Mouse (Mus musculus): ENCODE measurements around the gene Cdsn.

Cdsn gene

GRCm38 (mm10) chr17:35534343-35534742 is 17.6 kb upstream of the Cdsn start:
- 4% methylated on average over 6 of the region's 6 CpGs for WGBS

DNA sequence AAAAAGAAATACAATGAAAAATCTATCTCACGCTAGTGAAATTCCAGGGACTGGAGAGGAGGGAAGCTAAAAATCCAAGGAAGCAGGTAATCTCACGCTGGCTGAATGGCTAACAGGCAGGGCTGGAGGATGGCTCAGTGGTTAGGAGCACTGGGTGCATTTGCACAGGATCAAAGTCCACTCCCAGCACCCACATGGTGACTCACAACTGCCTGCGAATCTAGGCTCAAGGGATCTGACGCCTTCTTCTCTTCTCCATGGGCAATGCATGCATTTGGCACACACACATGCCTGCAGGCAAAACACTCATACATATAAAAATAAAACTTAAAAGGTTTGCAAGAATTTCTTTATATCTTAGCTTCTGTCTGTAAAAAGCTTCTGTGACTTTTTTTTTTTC is 14.5 kb upstream of the Cdsn start:
- 56% methylated on average over 4 of the region's 4 CpGs for WGBS

DNA sequence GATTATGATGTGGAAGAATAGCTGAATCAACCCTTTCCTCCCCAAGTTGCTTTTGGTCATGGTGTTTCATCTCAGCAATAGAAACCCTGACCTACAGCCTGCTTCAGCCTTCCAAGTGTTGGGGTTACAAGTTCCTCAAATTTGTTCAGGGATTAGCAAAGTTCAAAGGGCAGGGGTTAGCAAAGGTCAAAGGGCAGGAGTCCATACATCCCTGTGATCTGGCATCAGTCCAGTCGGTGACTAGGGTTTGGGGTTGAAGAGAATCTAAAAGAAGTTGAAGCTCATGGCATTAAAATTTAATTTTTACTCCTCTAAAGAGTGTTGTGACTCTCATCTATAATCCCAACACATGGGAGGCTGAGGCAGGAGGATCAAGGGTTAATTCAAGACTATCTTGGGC is 13.5 kb upstream of the Cdsn start:
- 89% methylated on average over 1 of the region's 1 CpGs for WGBS

- 74% methylated on average over 10 of the region's 10 CpGs for WGBS
Observed at GRCm38 (mm10) chr17:35539540-35539939, 12.4 kb upstream of the Cdsn start.

GRCm38 (mm10) chr17:35542761-35543411 is 9.0 kb upstream of the Cdsn start:
- WGBS = 55% methylated on average over 15 of the region's 15 CpGs

DNA sequence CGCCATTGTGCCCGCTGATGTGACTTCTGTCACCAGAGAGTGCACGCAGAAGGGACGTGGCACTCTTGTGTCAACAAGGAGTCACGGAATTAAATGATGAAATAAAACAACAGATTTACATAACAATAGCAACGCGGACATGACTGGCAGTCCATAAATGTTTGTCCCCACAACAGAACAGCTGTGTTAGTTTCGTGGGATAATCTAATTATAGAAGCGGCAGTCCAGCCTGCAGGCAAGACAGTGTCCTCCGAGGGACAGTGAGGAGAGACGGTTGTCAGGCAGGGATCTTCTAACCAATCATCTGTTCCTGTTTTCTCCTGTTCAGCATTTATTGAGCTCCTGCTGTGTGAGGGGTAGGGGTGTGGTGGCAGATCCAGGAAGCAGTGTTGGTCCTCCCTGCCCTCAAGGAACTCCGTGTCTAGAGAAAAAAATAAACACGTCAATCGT is 8.5 kb upstream of the Cdsn start:
- 29% methylated on average over 14 of the region's 14 CpGs for WGBS

DNA sequence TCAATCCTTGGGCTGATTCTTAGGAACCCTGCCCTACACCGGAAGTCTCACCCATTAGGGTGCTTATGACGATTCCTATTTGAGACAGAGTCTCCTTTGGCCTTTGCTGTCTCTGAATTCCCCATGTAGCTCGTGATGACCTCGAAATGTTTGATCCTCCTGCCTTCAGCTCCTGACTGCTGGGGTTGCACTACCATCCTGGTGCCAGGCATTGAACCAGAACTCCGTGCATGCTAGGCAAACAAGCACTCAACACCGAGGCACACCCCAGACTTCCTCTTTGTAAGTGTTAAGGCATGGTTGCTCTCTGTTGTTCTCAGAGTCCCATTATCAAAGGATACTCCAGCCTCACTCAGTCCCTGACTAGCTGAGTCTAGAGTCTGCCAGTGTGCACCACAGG is 7.9 kb upstream of the Cdsn start:
- 66% methylated on average over 6 of the region's 6 CpGs for WGBS

DNA sequence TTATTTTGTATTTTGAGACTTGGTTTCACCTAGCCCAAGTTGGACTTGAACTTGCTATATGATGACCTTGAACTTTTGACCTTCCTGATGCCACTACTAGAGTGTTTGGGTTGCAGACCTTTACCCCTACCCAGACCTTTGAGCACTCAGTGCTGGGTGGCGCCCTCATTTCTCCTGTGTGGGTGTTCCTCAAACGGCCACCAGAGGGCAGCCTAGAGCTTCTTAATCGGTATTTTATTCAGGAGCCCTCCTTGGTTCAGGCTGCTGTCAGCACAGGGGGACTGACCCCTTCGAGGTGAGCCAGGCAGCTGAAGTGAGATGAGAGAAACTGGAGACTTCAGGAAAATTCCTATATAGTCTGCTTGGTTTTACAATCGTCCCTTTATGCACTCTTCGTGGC is 7.2 kb upstream of the Cdsn start:
- 30% methylated on average over 6 of the region's 6 CpGs for WGBS

GRCm38 (mm10) chr17:35547465-35547864 is 4.5 kb upstream of the Cdsn start:
- 66% methylated on average over 2 of the region's 2 CpGs for WGBS

- 48% methylated on average over 5 of the region's 5 CpGs for WGBS
Observed at GRCm38 (mm10) chr17:35548636-35549035, 3.3 kb upstream of the Cdsn start.

DNA sequence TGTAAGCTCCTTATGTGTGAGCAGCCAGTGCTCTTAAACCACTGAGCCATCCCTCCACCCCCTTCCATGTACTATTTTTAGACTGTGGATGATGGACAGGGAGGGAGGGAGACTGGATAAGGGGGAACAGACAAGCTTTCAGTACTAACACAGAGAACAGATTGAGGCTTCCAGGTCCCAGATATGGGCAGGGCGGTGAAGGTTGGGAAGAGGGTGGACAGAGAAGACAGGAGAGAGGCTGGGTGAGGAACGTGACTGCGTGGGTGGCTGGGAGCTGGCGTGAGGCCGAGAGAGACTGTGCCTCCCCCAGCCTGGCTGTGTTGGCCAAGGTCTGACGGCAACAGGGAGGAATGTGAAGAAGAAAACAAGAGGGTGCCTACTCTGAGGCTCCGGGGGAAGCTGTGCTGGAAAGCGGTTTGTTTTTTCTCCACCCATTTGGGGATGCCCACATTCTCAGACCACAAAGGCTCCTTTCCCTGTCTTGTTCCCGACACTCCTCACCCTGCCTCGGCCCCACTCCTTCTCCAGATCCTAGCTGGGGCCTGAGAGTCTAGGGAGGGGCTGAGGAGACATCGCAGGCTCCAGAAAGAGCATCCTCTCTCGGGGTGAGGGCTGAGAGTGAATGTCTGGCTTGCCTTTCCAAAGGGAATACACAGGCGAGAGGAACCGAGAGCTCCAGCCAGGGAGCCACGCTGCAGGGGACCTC is 2.3 kb upstream of the Cdsn start:
- 21% methylated on average over 15 of the region's 15 CpGs for WGBS

DNA sequence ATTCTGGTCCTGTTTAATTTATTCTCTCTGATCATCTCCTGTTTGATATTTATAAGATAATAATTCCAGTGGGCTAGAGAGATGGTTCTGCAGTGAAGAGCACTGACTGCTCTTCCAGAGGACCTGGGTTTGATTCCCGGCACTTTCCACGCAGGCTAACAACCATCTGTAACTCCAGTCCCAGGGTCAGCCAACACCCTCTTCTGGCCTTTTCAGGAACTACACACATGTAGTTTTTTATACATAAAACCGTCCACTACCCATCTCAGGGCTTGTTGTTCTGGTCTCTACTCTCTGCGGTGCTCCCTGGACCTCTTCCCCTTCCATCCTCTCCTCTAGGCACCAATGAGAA is 1.8 kb upstream of the Cdsn start:
- WGBS = 89% methylated on average over 4 of the region's 4 CpGs

GRCm38 (mm10) chr17:35550871-35551270 is 1.1 kb upstream of the Cdsn start:
- WGBS = 80% methylated on average over 8 of the region's 8 CpGs

DNA sequence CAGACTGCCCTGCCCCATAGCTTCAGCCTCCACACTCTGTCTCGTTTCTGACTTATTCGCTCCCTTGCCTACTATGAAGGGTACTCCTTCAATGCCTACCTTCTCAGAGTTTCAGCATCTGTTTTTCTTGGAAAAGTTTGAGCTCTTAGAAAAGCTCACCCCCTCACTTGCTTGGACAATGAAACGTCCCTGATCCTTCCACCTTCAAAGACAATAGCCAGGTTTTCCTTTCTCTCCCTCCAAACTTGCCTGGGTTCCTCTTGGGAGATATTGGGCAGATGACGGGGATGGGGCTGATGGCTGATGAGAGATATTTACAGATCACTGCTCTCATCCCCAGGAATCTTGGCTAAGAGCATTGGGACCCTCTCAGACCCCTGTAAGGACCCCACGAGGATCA is 2.4 kb downstream of the Cdsn start:
- WGBS = 90% methylated on average over 5 of the region's 5 CpGs

DNA sequence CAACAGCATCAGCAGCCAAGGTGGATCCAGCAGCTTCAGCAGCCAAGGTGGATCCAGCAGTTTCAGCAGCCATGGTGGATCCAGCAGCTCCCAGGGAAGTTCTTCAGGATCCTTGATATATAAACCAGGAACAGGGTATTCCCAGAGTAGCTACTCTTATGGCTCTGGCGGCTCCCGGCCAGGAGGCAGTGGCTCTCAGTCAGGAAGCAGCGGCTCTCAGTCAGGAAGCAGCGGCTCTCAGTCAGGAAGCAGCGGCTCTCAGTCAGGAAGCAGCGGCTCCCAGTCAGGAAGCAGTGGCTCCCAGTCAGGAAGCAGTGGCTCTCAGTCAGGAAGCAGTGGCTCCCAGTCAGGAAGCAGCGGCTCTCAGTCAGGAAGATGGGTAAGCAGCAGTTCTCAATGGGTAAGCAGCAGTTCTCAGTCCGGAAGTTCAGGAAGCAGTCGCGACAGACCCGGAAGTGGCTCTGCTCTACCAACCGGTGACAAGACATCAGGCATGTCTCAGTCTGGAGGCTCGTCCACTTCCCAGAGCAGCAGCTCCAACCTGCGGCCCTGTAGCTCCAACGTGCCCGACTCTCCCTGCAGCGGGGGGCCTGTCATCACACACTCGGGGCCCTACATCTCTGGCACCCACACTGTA is 3.0 kb downstream of the Cdsn start:
- 93% methylated on average over 18 of the region's 18 CpGs for WGBS

DNA sequence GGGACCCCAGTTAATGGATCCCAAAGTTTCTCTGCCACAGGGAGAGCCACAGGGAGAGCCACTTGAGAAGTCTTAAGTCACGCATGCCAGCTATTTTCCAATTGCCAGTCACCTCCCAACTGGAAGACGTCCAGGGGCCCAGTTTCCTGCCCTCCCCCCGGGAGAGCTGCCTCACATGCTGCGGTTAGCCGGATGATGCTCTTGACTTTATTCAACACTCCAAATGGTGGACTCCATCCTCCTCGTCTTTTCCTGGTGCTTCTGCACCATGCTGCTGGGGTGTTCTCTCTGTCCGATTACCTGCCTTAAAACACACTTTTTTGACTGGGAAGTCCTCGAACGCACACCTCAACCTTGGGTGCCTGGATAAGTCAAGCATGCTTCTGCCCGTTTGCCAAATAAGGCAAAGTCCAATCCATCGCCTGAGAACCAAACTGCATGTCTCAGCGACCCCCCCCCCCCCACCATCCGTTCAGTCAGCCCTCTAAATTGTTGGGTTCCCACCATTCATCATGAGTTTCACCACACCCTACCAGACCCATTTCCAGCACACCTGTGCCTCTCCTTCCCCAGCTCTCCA is 4.3 kb downstream of the Cdsn start:
- WGBS = 92% methylated on average over 13 of the region's 13 CpGs

GRCm38 (mm10) chr17:35556812-35557211 is 4.9 kb downstream of the Cdsn start:
- 28% methylated on average over 5 of the region's 5 CpGs for WGBS

DNA sequence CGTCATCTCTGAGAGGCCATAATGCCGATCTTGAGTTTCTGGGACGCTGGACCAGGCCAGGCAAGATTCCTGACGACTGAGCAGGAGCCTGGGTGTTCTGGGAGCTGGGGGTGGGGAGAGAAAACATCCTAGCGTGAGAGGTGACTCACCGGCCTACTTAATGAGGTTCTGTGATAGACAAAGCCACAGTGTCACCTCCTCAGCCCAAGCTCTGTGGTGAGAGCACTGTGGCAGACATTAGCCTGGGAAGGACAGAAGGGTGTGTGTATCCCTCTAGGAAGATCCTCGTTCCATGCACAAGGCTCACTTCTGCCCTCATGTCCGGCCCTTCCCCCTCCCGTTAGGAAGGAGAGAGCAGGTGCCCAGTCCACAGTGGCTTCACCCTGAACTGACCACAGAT is 5.4 kb downstream of the Cdsn start:
- WGBS = 69% methylated on average over 9 of the region's 9 CpGs

- 69% methylated on average over 8 of the region's 8 CpGs for WGBS
Observed at GRCm38 (mm10) chr17:35558216-35558615, 6.3 kb downstream of the Cdsn start.

- 79% methylated on average over 3 of the region's 3 CpGs for WGBS
Observed at GRCm38 (mm10) chr17:35567150-35567549, 15.2 kb downstream of the Cdsn start, which contains the start of gene 2300002M23Rik. TSS of gene 2300002M23Rik (plus strand) at chr17:35567450.

DNA sequence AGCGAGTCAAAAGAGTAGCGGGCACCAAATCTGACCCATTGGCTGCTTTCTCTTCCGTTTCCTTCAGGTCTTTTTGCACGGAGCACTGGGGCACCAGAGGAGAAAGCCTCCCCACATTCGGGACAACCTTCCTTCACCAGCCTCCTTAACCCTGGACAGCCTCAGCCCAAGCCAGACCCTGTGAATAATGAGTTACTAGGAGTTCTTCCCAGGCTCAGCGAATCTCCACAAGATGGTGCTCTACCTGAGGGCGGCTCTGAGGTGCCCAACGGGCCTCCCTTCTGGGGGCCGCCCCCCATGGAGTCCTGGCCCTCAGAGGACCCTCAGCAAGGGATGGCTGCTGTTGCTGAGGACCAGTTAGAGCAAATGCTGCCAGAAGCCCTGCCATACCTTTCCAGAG is 15.8 kb downstream of the Cdsn start:
- 41% methylated on average over 9 of the region's 9 CpGs for WGBS

DNA sequence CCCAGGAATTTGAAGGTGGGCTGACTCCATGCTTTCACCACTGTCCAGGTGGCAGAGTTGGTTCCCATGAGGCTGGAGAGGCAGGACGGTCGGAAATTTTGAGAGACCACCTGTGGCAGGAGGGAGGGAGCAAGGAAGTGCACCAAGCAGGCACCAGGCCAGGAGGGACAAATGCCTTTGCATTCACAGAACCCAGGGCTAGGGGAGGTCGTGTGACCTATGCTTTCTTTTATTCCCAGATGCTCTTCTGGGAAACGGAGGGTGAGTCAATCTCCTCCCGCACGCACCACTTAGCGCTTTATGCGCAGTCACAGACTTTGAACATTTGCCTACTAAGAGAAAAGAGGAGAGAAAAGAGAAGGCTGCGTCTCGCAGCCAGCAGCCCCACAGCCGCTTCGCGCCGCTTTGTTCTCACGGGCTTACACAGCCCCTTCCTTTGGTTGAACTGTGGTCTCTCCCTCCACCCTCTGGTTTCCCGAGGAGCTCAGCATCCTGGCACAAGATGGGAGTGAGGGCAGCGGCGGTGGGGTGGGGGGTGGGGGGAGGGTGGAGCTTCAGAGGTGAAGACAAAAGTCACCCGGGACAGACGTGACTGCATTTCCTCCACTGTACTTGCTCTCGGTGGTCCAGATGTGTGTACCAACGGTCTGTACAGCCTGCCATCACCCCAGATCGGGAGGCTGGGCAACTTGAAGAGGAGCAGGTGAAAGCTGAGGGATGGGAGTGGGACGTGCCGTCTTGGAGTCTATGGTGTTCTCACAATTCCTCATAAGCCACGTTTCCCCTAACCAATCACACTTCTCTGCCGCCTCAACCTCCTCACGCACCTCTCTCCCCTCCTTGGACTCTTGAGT is 17.4 kb downstream of the Cdsn start:
- WGBS = 7% methylated on average over 28 of the region's 28 CpGs

All from cerebral cortex, adult 2 months (tissue).